Mouse (Mus musculus) CH12.LX (cell line): ENCODE results near the gene Gab1. TPM values are rescaled to one million over a fixed set of nuclear protein-coding genes. Genes with fewer than 3 reads are reported as not detected.

Source experiments
- DNase-seq: peaks from one replicate; pipeline ENCODE4 v3.0.0-alpha.2; 2013; ENCODE audit errors: extremely low read depth
- H3K27ac ChIP-seq: 2 replicates; pipeline ENCODE4 v1.5.1; 2012; ENCODE audit warnings: low read depth, mild to moderate bottlenecking, control low read depth, moderate library complexity; ENCODE audit not compliant: insufficient read depth
- H3K27me3 ChIP-seq: replicated peaks from 2 replicates; pipeline ENCODE3; 2012; ENCODE audit warnings: inconsistent platforms
- H3K36me3 ChIP-seq, 2 experiments: replicated peaks in 1 of 2; 2 replicates each; pipeline versions ENCODE3 to v1.6.1; 2012; ENCODE audit warnings: inconsistent platforms in 1 of 2, low read length in 1 of 2, mild to moderate bottlenecking in 1 of 2, mixed read lengths in 1 of 2, moderate library complexity in 1 of 2; ENCODE audit not compliant: control insufficient read depth in 1 of 2, insufficient read depth in 1 of 2
- H3K4me1 ChIP-seq, 2 experiments: 2 replicates each; pipeline ENCODE4 v1.6.1; 2012; ENCODE audit warnings: inconsistent platforms in 1 of 2, moderate library complexity in 1 of 2; ENCODE audit not compliant: insufficient read depth in 2 of 2, control insufficient read depth in 1 of 2
- H3K4me2 ChIP-seq: 2 replicates; pipeline ENCODE4 v1.6.1; 2012; ENCODE audit warnings: low read depth, mild to moderate bottlenecking, control low read depth; ENCODE audit not compliant: poor library complexity, insufficient read depth, severe bottlenecking
- H3K4me3 ChIP-seq, 3 experiments: fragments of 150-350 bp in 1 of 3; sonication (generic) in 1 of 3; replicated peaks in 1 of 3; 2 replicates each; pipeline versions ENCODE3 to v1.5.1; 2011 to 2012; ENCODE audit warnings: low read depth in 2 of 3, low read length in 2 of 3, mild to moderate bottlenecking in 2 of 3, moderate library complexity in 2 of 3, control low read depth in 1 of 3, improper control_type of control experiment in 1 of 3, inconsistent platforms in 1 of 3, mixed read lengths in 1 of 3; ENCODE audit not compliant: poor library complexity in 1 of 3
- H3K79me2 ChIP-seq: replicated peaks from 2 replicates; pipeline ENCODE4 v1.6.1; 2012; ENCODE audit warnings: mild to moderate bottlenecking, moderate library complexity; ENCODE audit not compliant: control insufficient read depth, poor library complexity, insufficient read depth, severe bottlenecking; ENCODE audit errors: extremely low read depth
- H3K9ac ChIP-seq: 2 replicates; pipeline ENCODE4 v1.6.1; 2012; ENCODE audit warnings: low read depth, mild to moderate bottlenecking, control low read depth, moderate library complexity; ENCODE audit not compliant: insufficient read depth
- H3K9me3 ChIP-seq: replicated peaks from 2 replicates; pipeline ENCODE3; 2012; ENCODE audit warnings: low read length, inconsistent platforms, mixed read lengths
- CTCF ChIP-seq, 2 experiments: IDR thresholded peaks in 1 of 2; conservative IDR thresholded peaks in 1 of 2; 2 replicates each; pipeline ENCODE4 v1.5.1; 2011 to 2012; ENCODE audit warnings: low read depth in 2 of 2, low read length in 2 of 2, improper control_type of control experiment in 1 of 2, inconsistent platforms in 1 of 2, mild to moderate bottlenecking in 1 of 2, moderate library complexity in 1 of 2
- E2F4 ChIP-seq: IDR thresholded peaks from 2 replicates; pipeline ENCODE4 v1.6.1; 2011; ENCODE audit warnings: low read depth, low read length, improper control_type of control experiment; ENCODE audit not compliant: insufficient replicate concordance
- EP300 ChIP-seq: IDR thresholded peaks from 2 replicates; pipeline ENCODE4 v1.6.1; 2011; ENCODE audit warnings: low read length, improper control_type of control experiment
- ETS1 ChIP-seq: conservative IDR thresholded peaks from 2 replicates; pipeline ENCODE4 v1.6.1; 2012; ENCODE audit warnings: low read depth, mild to moderate bottlenecking, inconsistent platforms, low read length, improper control_type of control experiment, moderate library complexity
- IRF4 ChIP-seq: IDR thresholded peaks from 2 replicates; pipeline ENCODE4 v1.6.1; 2014; ENCODE audit warnings: low read depth, mild to moderate bottlenecking, inconsistent platforms, low read length, improper control_type of control experiment
- JUN ChIP-seq: IDR thresholded peaks from 2 replicates; pipeline ENCODE4 v1.6.1; 2011; ENCODE audit warnings: low read depth, mild to moderate bottlenecking, low read length, improper control_type of control experiment, moderate library complexity; ENCODE audit not compliant: insufficient read depth
- MAFK ChIP-seq: IDR thresholded peaks from 2 replicates; pipeline ENCODE4 v1.6.1; 2011; ENCODE audit warnings: low read length, improper control_type of control experiment; ENCODE audit not compliant: insufficient replicate concordance
- MAX ChIP-seq: IDR thresholded peaks from 2 replicates; pipeline ENCODE4 v1.6.1; 2011; ENCODE audit warnings: low read length, improper control_type of control experiment
- MEF2A ChIP-seq: IDR thresholded peaks from 2 replicates; pipeline ENCODE4 v1.6.1; 2014; ENCODE audit warnings: low read depth, mild to moderate bottlenecking, inconsistent platforms, low read length, improper control_type of control experiment, borderline replicate concordance
- MXI1 ChIP-seq: IDR thresholded peaks from 2 replicates; pipeline ENCODE4 v1.6.1; 2011; ENCODE audit warnings: mild to moderate bottlenecking, low read depth, low read length, improper control_type of control experiment
- MYC ChIP-seq: IDR thresholded peaks from 2 replicates; pipeline ENCODE4 v1.6.1; 2011; ENCODE audit warnings: low read depth, mild to moderate bottlenecking, improper control_type of control experiment, low read length
- NELFE ChIP-seq: IDR thresholded peaks from 2 replicates; pipeline ENCODE4 v1.6.1; 2011; ENCODE audit warnings: low read depth, low read length, improper control_type of control experiment
- NRF1 ChIP-seq: IDR thresholded peaks from 2 replicates; pipeline ENCODE4 v1.6.1; 2014; ENCODE audit warnings: low read depth, mild to moderate bottlenecking, inconsistent platforms, low read length, improper control_type of control experiment, moderate library complexity
- POLR2A ChIP-seq: IDR thresholded peaks from 2 replicates; pipeline ENCODE4 v1.6.1; 2011; ENCODE audit warnings: low read depth, mild to moderate bottlenecking, improper control_type of control experiment, low read length
- POLR2AphosphoS2 ChIP-seq: IDR thresholded peaks from 2 replicates; pipeline ENCODE4 v1.6.1; 2011; ENCODE audit warnings: low read depth, low read length, improper control_type of control experiment
- RAD21 ChIP-seq: IDR thresholded peaks from 2 replicates; pipeline ENCODE4 v1.6.1; 2011; ENCODE audit warnings: low read depth, mild to moderate bottlenecking, low read length, improper control_type of control experiment, moderate library complexity
- SMC3 ChIP-seq: IDR thresholded peaks from 2 replicates; pipeline ENCODE4 v1.6.1; 2011; ENCODE audit warnings: low read depth, low read length, improper control_type of control experiment
- TBP ChIP-seq: conservative IDR thresholded peaks from 2 replicates; pipeline ENCODE4 v1.6.1; 2011; ENCODE audit warnings: low read depth, low read length, improper control_type of control experiment
- TCF12 ChIP-seq: IDR thresholded peaks from 2 replicates; pipeline ENCODE4 v1.6.1; 2014; ENCODE audit warnings: low read depth, mild to moderate bottlenecking, inconsistent platforms, low read length, improper control_type of control experiment
- USF2 ChIP-seq: conservative IDR thresholded peaks from 2 replicates; pipeline ENCODE4 v1.6.1; 2011; ENCODE audit warnings: low read depth, low read length, improper control_type of control experiment
- ZKSCAN1 ChIP-seq: IDR thresholded peaks from 2 replicates; pipeline ENCODE4 v1.6.1; 2012; ENCODE audit warnings: low read depth, inconsistent platforms, low read length, improper control_type of control experiment, borderline replicate concordance
- ZMIZ1 ChIP-seq: IDR thresholded peaks from 2 replicates; pipeline ENCODE4 v1.6.1; 2012; ENCODE audit warnings: low read depth, mild to moderate bottlenecking, inconsistent platforms, low read length, improper control_type of control experiment
- ZNF384 ChIP-seq: IDR thresholded peaks from 2 replicates; pipeline ENCODE4 v1.6.1; 2012; ENCODE audit warnings: low read depth, low read length, improper control_type of control experiment, inconsistent platforms
- dilution Hi-C: fragments of 300-500 bp; cut with MboI; formaldehyde crosslinking; loops from 2 replicates; pipeline ENCODE4 v1.14.3; 2020; ENCODE audit warnings: low sequenced_read_pairs; ENCODE audit not compliant: extremely low pct_unique_long_range_greater_than_20kb, extremely low pct_ligation_motif_present
- in situ Hi-C: fragments of 300-500 bp; cut with MboI; formaldehyde crosslinking; loops from 3 replicates; pipeline ENCODE4 v1.14.3; 2019; ENCODE audit warnings: low sequenced_read_pairs, low pct_ligation_motif_present, low pct_unique_long_range_greater_than_20kb, mixed read lengths
- polyA plus RNA-seq: library from polyadenylated mRNA; unstranded; fragments of >175 nt; gene quantifications from 2 replicates; pipeline ENCODE4 v1.2.1, GENCODE M21; 2012; ENCODE audit warnings: low read depth; ENCODE audit not compliant: insufficient read length
- total RNA-seq, 2 experiments: library from RNA; depleted of rRNA; stranded (reverse); fragments of 300-350 nt in 1 of 2; fragments of >200 nt in 1 of 2; gene quantifications; 2 replicates each; pipeline ENCODE4 v1.2.3; 2012 to 2014

The Gab1 gene
- total and polyA plus RNA-seq, 3 experiments: 0.08 TPM; not detected in 2

DNA sequence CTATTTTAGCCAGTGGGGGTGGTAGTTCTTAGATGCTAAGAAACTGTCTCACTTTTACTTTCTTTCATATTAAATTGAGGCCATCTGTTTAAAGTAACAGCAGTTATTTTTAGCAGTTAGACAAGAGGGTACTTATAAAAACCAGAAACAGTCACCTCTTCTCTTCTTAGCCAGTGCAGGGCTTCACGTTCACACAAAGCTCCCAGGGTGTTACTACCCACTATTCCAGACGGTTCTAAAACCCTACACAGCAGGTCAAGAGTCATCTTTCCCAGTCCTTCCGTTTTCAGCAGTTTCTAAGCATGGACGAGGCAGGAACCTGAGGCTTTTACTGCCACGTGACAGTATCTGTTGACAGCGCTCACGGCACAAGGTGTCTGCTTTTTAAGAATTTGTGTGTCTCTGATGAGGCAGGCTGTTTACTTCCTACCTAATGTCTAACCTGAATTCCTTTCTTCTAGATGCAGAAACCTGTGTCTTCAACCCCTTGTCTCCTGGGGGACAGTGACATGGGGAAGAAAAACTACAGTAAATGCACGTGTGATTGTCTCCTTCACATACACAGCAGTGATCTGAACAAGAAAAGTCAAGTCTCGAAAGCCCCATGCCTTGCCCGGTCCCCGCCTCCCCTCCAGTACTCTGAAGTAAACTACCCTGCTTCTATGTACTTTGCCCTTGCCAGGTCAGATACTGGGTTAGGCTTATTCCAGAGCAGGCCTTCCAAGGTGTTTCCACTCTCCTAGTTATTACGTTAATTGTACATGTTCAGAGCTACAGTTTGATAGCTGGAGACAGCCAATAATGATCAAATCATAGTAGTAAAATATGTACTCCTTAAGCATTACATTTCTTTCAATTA is 58.7 kb downstream of the Gab1 start:
- dilution Hi-C loops: no loop called here
- in situ Hi-C loops: no loop called here
- Histone ChIP-seq H3K4me1 (no peaks in the 10 kb centered on the region), H3K27ac (no peak overlapping the region), H3K4me2 (no peak overlapping the region), H3K79me2 (no peaks in the 10 kb centered on the region), H3K27me3 (no peaks in the 10 kb centered on the region), H3K36me3 (no peaks in the 10 kb centered on the region), H3K9ac (no peak overlapping the region), H3K9me3 (peaks cover 2% of the 10 kb centered on the region), H3K4me3 (no peak overlapping the region)
- no peak for DNase-seq
- TF ChIP-seq TCF12 (no peak), MXI1 (no peak), RAD21 (no peak), POLR2A (no peak), MAFK (no peak), MEF2A (no peak), EP300 (no peak), ETS1 (no peak), CTCF (conservative IDR thresholded peaks at IDR 0.05 in 1 of 2, IDR thresholded peaks at IDR 0.05 in 1 of 2; ENCODE audit: low read depth in 2 of 2, low read length in 2 of 2) (no peak), JUN (no peak), ZKSCAN1 (no peak), TBP (no peak), ZNF384 (no peak), SMC3 (no peak), MAX (no peak), USF2 (no peak), ZMIZ1 (no peak), NRF1 (no peak), E2F4 (no peak)

DNA sequence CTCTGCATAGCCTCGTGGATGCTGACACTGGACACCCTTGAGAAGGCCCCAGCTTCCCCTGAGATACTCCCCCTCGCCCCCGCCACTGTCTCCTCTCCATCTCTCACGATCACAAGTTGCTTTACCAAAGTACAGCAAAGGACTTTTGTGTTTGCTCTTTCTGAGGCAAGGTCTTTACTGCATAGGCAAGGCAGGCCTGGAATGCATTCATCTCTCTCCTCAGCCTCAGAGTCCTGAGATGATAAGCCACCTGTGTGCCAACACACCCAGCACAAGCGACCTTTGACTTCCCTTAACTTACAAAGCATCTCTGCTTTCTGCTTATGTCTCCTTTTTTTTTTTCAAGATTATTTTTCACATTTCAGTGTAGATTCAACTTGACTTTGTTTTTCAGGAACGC is 61.3 kb downstream of the Gab1 start:
- H3K9ac ChIP-seq: no peak overlapping the region
- H3K4me1 ChIP-seq: peaks cover 3 to 4% of the 10 kb centered on the region in 2 experiments; a peak in 3 of 4 replicates
- H3K4me2 ChIP-seq: no peak overlapping the region
- H3K9me3 ChIP-seq: peaks cover 2% of the 10 kb centered on the region
- no peak for DNase-seq
- H3K4me3 ChIP-seq: no peak overlapping the region
- dilution Hi-C loops: no loop called here
- no peaks in the 10 kb centered on the region for H3K36me3 ChIP-seq
- no peak overlapping the region for H3K27ac ChIP-seq
- no peaks in the 10 kb centered on the region for H3K79me2 ChIP-seq
- H3K27me3 ChIP-seq: no peaks in the 10 kb centered on the region
- no peak for TF ChIP-seq MAX
- TF ChIP-seq SMC3: no peak
- TF ChIP-seq USF2: no peak
- no peak for TF ChIP-seq EP300
- no peak for TF ChIP-seq IRF4
- TF ChIP-seq NRF1: no peak
- no peak for TF ChIP-seq MXI1
- TF ChIP-seq POLR2AphosphoS2: no peak
- no peak for TF ChIP-seq NELFE
- TF ChIP-seq ZNF384: no peak
- no peak for TF ChIP-seq MYC
- in situ Hi-C loops: no loop called here
